Mouse (Mus musculus) erythroblast, adult 5-6 weeks (primary cell): ENCODE data around the gene Cst6. TPM values are rescaled to one million over a fixed set of nuclear protein-coding genes. Genes with fewer than 3 reads are reported as not detected.

Source experiments
- ATAC-seq: replicated peaks from 2 replicates; pipeline ENCODE4 v1.8.0; 2016; ENCODE audit warnings: moderate number of reproducible peaks, mild to moderate bottlenecking, moderate TSS enrichment, inconsistent platforms; ENCODE audit not compliant: poor library complexity, low FRiP score, severe bottlenecking
- total RNA-seq, 2 experiments: library from RNA; stranded (forward) in 1 of 2; stranded (reverse) in 1 of 2; fragments of 150-400 nt in 1 of 2; fragments of 200-764, 138-1000 nt in 1 of 2; gene quantifications; 2 replicates each; pipeline versions ENCODE4 v1.2.3 to v1.2.4; 2015 to 2017; ENCODE audit warnings: low replicate concordance in 2 of 2

The Cst6 gene
- total RNA-seq, 2 experiments from 2014 or later = not detected

GRCm38 (mm10) chr19:5356080-5356479 lies 6.7 kb upstream of the Cst6 start:
- no peak for ATAC-seq

- ATAC-seq = no peak
Observed at GRCm38 (mm10) chr19:5353609-5354008, 4.2 kb upstream of the Cst6 start.

- 0 out of 2 replicates have a peak, but pooled peaks have one; percentile 37 for ATAC-seq
Observed at GRCm38 (mm10) chr19:5348526-5349501, 560 bp downstream of the Cst6 start.

- no peak for ATAC-seq
Observed at GRCm38 (mm10) chr19:5348064-5348463, 1.3 kb downstream of the Cst6 start.

GRCm38 (mm10) chr19:5345297-5346131 lies 3.9 kb downstream of the Cst6 start:
- ATAC-seq = no peak

GRCm38 (mm10) chr19:5341360-5341759 lies 8.0 kb downstream of the Cst6 start:
- no peak for ATAC-seq

GRCm38 (mm10) chr19:5337975-5338374 lies 11.4 kb downstream of the Cst6 start:
- ATAC-seq = peak; percentile 81

- ATAC-seq = no peak
Observed at GRCm38 (mm10) chr19:5335441-5335840, 13.9 kb downstream of the Cst6 start, which contains the start of gene Catsper1. Gene Catsper1, plus strand, starts transcription at chr19:5335741.

GRCm38 (mm10) chr19:5334741-5335140 lies 14.6 kb downstream of the Cst6 start:
- ATAC-seq = no peak

- no peak for ATAC-seq
Observed at GRCm38 (mm10) chr19:5327970-5328369, 21.4 kb downstream of the Cst6 start.

- ATAC-seq = no peak
Observed at GRCm38 (mm10) chr19:5323801-5324200, 25.6 kb downstream of the Cst6 start.

GRCm38 (mm10) chr19:5313189-5313588 lies 36.2 kb downstream of the Cst6 start:
- ATAC-seq = no peak

- ATAC-seq = no peak
Observed at GRCm38 (mm10) chr19:5309025-5309424, 40.3 kb downstream of the Cst6 start.

GRCm38 (mm10) chr19:5306968-5307734 lies 42.2 kb downstream of the Cst6 start:
- ATAC-seq = no peak

GRCm38 (mm10) chr19:5306279-5306678 lies 43.1 kb downstream of the Cst6 start:
- no peak for ATAC-seq

GRCm38 (mm10) chr19:5302455-5302854 lies 46.9 kb downstream of the Cst6 start:
- ATAC-seq = no peak

- ATAC-seq = no peak
Observed at GRCm38 (mm10) chr19:5300588-5300987, 48.8 kb downstream of the Cst6 start.

- ATAC-seq = no peak
Observed at GRCm38 (mm10) chr19:5297903-5298800, 51.2 kb downstream of the Cst6 start, which contains the start of gene Gal3st3. Gene Gal3st3, plus strand, starts transcription at chr19:5298331.

- ATAC-seq = no peak
Observed at GRCm38 (mm10) chr19:5296630-5297029, 52.7 kb downstream of the Cst6 start.
